Mouse (Mus musculus): ENCODE results near the gene Saal1.
A peak's percentile ranks its signal among the peaks of the same experiment; 100 is the strongest.
"Not testable (repeated sequence)": the region's sequence is repeated elsewhere in the genome, so short reads cannot be mapped to it uniquely, and the experiment has no call there.

The Saal1 gene

GRCm38 (mm10) chr7:46710390-46710844 lies at the start of gene Saal1:
Saal1 (minus strand) TSS chr7:46710680.
- DNase-seq (ENCODE audit: low spot score) = peak; percentile 87

GRCm38 (mm10) chr7:46751490-46751889 lies 41.0 kb upstream of the Saal1 start, which contains the start of gene Saa2:
Saa2 (plus strand) TSS chr7:46751790.
- DNase-seq (ENCODE audit: low spot score) = no peak

GRCm38 (mm10) chr7:46748459-46748858 lies 38.0 kb upstream of the Saal1 start:
- no peak for DNase-seq (ENCODE audit: low spot score)

- no peak for DNase-seq (ENCODE audit: low spot score)
Observed at GRCm38 (mm10) chr7:46746381-46746780, 35.9 kb upstream of the Saal1 start.

DNA sequence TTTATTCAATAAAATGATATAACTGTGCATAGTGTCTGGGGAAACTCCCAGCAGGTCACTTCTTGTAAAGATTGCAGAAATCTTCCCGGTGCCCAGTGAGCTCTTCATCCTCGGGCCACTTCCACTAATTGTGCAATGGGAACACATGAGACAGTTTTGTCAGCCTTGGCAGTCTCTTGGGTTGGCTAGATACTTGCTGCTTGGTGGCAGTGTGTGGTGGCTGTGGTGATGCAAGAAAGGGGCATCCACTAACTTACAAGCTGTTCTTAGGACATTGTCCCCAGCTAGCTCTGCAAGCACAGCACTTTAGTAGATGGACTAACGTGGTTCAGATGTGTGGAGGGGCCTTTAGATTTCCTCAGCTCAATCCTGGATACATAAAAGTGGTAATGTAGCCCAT lies 35.3 kb upstream of the Saal1 start:
- no peak for DNase-seq (ENCODE audit: low spot score)

DNA sequence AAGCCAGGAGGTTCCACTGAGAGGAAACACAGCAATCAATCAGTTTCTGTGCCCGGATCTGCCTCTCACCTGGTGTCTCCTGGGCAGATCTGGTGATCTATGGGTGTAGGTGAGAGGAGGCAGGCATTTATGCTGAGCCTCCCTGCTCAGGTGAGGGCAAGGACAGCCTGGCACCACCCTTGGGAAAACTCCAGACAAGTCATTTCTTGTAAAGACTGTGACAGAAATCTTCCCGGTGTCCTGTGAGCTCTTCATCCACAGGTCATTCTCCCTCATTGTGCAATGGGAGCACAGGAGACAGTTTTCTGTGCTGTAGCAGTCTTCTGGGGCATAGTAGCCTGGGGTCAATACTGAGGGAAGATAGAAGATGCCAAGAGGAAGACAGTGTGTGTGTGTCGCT lies 32.4 kb upstream of the Saal1 start, which contains the start of gene Saa1:
Gene Saa1, minus strand, starts transcription at position 101 of the 400 bp plus-strand sequence.
- DNase-seq (ENCODE audit: low spot score) = not testable (repeated sequence)

GRCm38 (mm10) chr7:46740041-46740440 lies 29.6 kb upstream of the Saal1 start:
- not testable (repeated sequence) for DNase-seq (ENCODE audit: low spot score)

GRCm38 (mm10) chr7:46738561-46739460 lies 28.3 kb upstream of the Saal1 start:
- DNase-seq (ENCODE audit: low spot score) = no peak

- DNase-seq (ENCODE audit: low spot score) = no peak
Observed at GRCm38 (mm10) chr7:46734983-46735382, 24.5 kb upstream of the Saal1 start.

GRCm38 (mm10) chr7:46732458-46732857 lies 22.0 kb upstream of the Saal1 start, which contains the start of gene Saa4:
Saa4 (minus strand) TSS chr7:46732603.
- no peak for DNase-seq (ENCODE audit: low spot score)

DNA sequence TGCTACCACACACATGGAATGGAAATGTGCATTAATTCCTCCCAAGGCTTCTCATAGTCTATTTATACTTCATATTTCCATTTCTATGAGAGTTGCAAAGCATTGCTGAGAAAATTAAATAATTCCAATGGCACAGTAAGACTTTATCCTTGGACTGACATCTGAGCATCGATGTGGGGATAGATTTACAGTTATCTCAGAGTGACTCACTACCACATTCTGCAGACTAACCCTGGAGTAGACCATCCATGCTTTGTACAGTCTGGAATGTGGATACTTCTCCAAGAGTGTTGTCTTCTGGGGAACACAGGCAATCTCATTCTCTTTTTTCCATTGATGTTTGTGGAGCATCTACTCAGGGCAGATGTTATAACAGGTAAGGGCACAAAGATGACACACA lies 17.1 kb upstream of the Saal1 start:
- DNase-seq (ENCODE audit: low spot score) = no peak

GRCm38 (mm10) chr7:46724396-46724795 lies 13.9 kb upstream of the Saal1 start:
- DNase-seq (ENCODE audit: low spot score) = no peak

- no peak for DNase-seq (ENCODE audit: low spot score)
Observed at GRCm38 (mm10) chr7:46723849-46724248, 13.4 kb upstream of the Saal1 start.

GRCm38 (mm10) chr7:46723354-46723753 lies 12.9 kb upstream of the Saal1 start:
- DNase-seq (ENCODE audit: low spot score) = no peak

DNA sequence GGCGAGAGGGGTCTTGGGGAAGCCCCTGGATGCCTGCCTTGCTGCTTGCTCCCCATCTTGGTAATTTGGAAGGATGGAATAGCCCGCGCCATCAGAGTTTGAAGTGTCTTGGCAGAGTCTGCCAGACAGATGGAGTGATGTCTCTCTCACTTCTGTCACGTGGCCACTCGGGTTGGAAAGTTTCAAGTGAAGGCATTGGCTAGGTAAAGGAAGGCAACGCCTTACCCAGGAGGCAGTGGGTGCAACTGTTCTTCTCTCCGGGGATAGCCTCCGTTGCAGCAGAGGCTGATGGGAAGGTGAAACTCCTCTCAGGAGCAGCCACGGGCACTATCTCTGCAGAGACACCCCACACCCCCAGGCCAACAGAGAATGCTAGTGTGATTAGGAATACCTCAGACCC lies 10.0 kb upstream of the Saal1 start:
- no peak for DNase-seq (ENCODE audit: low spot score)

- DNase-seq (ENCODE audit: low spot score) = peak; percentile 26
Observed at GRCm38 (mm10) chr7:46719526-46719925, 9.0 kb upstream of the Saal1 start.

GRCm38 (mm10) chr7:46718591-46719270 lies 8.3 kb upstream of the Saal1 start:
- no peak for DNase-seq (ENCODE audit: low spot score)

- no peak for DNase-seq (ENCODE audit: low spot score)
Observed at GRCm38 (mm10) chr7:46716897-46717296, 6.4 kb upstream of the Saal1 start.

GRCm38 (mm10) chr7:46715600-46715999 lies 5.1 kb upstream of the Saal1 start, which contains the start of gene Saa3:
Saa3 (minus strand) TSS chr7:46715700.
- no peak for DNase-seq (ENCODE audit: low spot score)

- peak; percentile 60 for DNase-seq (ENCODE audit: low spot score)
Observed at GRCm38 (mm10) chr7:46714518-46714917, 4.0 kb upstream of the Saal1 start.

GRCm38 (mm10) chr7:46712250-46712649 lies 1.8 kb upstream of the Saal1 start:
- no peak for DNase-seq (ENCODE audit: low spot score)

DNA sequence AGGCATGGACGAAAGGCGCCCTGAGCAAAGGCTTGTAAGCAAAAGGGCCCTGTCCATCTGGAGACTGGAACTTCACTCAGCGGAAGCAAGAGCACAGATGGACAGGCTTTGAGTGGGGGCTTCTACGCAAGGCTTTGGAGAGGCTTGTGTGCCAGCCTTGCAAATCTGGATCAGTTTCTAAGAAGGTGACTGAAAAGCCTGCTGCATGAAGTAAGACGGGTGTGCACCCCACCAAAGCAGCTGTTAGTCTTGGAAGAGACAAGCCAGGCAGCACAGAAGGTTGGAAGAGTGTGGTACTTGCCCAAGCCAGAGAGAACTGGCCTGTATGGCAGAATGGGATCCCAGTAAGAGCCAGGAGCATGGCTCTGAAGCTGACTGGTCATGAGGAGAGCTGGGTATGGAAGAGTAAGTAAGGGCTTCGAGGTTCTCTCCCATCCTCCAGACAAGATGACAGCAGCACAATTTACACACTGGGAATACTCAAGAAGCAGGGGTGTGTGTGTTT lies 9.9 kb downstream of the Saal1 start:
- no peak for DNase-seq (ENCODE audit: low spot score)

DNA sequence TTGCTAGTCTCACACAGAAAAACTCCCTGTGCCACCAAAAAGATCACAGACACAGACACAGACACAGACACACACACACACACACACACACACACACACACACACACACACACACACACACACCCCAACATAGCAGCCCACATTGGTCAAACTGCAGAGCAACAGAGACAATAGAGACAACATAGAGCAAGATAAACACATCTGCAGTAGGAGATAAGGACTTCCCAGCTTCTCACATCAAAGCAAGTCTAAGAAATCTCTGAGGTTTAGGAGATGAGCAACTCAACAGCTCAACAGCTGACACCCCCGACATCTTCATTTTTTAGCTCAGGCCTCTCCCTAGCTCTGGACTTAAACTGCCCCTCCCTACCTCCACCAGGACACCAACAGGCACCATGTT lies 13.7 kb downstream of the Saal1 start:
- no peak for DNase-seq (ENCODE audit: low spot score)
